Mouse (Mus musculus) layer of hippocampus, postnatal 25 days (tissue): ENCODE measurements around the gene AF067061. TPM values are rescaled to one million over a fixed set of nuclear protein-coding genes. Genes with fewer than 3 reads are reported as not detected.
"Not testable (repeated sequence)": the region's sequence is repeated elsewhere in the genome, so short reads cannot be mapped to it uniquely, and the experiment has no call there.

ENCODE experiments used
- DNase-seq, 2 experiments: peaks; one replicate each; pipeline ENCODE4 v3.0.0; 2022; ENCODE audit warnings: mixed read lengths in 2 of 2, low spot score in 1 of 2; ENCODE audit errors: extremely low spot score in 1 of 2
- total RNA-seq, 2 experiments: library from RNA; stranded (reverse); gene quantifications; 2 replicates each; pipeline ENCODE4 v1.2.3; 2021

The AF067061 gene
- not detected for total RNA-seq

DNA sequence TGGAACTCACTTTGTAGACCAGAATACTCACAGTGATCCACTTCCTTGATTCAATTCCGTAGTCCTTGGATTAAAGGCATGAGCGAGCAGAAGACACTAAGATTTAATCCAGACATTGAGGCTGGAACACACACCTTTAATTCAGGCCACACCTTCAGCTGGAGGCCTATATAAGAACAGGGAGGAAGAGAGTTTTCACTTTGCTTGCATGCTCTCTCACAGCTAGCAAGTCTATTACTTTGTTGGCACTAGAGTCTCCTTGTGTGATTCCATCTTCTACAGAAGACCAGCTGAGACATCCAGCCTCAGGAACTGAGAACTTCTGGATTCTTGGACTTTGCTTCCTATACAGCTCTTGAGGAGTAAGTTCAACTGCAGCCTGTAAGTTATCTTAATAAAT lies at the start of gene AF067061:
TSS of gene AF067061 (plus strand) at position 245 of the 400 bp plus-strand sequence.
- DNase-seq: not testable (repeated sequence)

DNA sequence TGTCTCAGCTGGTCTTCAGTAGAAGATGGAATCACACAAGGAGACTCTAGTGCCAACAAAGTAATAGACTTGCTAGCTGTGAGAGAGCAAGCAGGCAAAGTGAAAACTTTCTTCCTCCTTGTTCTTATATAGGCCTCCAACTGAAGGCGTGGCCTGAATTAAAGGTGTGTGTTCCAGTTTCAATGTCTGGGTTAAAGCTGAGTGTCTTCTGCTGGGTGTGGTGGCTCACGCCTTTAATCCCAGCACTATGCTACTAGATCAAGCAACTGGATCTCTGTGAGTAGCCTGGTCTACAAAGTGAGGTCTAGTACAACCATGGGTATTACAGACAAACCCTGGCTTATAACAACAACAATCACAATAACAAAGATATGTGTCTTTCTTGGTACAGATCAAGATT lies 47.1 kb upstream of the AF067061 start, which contains the start of gene Gm21762:
TSS of gene Gm21762 (minus strand) at position 101 of the 400 bp plus-strand sequence.
- DNase-seq: not testable (repeated sequence)

DNA sequence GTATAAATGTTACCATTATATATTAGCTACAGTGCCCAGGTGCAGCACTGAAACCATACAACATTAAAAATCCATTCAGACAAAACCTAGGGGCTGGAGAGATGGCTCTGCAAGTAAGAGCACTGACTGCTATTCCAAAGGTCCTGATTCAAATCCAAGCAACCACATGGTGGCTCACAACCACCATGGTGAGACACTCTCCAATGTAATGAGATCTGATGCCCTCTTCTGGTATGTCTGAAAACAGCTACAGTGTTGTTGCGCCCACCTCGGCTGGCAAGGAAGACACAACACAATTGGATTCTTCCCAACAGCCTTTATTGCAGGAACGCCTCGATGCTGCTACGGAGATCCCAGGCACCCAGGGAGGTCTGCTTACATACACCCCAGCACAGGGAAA lies 42.0 kb upstream of the AF067061 start:
- DNase-seq: not testable (repeated sequence)

DNA sequence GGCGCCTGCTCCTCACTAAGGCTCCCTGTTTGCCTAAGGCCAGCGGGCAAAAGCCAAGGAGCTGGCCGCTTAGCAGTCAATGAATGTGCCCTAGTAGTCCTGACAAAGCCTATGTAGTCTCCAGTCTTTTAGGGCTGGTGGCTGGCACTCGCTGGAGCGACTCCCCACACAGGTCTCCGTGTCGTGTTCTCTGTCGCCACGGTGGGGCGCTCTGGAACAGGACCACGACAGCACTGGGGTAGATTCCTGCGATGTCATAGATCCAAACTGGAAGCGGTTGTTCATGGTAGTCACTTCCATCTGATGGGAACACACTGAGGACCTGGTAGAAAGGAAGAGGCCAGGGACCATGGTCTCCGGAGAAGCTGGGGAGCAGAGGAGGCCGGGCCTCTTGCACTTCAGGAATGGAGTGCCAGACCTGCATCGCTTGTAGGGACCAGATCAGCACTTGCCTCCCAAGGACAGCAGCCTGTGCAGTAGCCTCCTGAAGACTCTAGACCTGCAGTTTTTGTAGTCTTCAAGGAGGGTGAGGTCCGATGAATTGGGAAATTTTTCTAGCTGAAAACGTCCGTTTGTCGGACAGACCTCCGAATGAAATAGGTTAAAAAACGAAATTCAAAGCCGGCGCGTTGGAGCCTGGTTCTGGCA lies 39.8 kb upstream of the AF067061 start:
- DNase-seq: not testable (repeated sequence)

DNA sequence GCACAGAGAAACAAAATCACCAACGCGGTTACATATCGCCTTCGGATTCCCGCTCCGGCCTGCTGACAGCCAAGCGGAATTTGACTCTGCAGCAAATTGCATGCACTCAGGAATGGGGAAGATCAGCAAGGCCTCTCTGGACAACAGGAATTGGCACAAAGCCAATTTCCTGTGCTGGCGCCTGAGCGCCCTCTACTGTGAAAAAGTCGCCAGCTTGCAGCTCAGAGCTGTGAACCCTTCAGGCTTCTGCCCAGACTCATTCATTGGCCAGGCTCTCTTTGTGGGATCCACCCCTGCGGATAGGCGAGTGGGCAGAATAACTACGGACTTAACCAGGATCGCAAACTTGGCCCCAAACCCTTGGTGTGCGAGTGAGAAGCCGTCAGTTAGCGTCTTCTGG lies 31.1 kb upstream of the AF067061 start:
- DNase-seq: not testable (repeated sequence)

DNA sequence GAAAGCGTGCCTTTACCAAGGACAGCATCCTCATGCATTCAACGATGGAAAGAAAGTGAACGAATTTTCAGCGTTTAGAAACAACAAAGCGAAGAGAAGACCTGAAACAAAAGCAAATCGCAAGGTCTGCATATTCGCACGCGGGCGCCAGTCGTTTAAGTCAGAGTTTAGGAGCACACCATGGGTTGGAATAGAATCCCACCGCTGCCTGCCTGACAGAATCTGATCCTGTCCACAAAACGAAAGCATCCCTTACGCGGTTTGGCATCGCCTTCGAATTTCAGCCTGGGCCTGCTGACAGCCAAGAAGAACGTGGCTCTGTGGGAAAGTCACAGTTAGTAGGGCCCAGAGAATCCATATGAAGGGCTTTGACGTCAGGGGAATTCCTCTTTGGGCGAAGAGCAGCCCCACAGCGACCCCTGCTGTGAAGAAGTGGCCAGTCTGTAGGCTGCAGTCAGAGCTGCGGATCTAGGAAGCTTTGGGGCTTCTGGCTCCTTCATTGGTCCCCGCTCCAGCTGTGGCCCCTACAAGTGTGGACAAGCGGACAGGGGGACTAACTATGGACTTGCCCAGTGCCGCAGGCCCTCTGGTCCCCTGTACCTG lies 30.4 kb upstream of the AF067061 start:
- DNase-seq: not testable (repeated sequence)

DNA sequence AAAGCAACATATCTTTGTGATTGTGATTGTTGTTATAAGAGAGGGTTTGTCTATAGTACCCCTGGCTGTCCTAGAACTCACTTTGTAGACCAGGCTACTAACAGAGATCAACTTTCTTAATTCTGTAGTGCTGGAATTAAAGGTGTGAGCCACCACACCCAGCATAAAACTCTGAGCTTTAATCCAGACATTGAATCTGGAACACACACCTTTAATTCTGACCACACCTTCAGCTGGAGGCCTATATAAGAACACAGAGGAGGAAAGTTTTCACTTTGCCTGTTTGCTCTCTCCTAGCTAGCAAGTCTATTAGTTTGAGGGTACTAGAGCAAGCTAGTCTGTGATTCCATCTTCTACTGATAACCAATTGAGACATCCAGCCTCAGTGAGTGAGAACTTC lies 24.1 kb upstream of the AF067061 start, which contains the start of gene Gm21731:
TSS of gene Gm21731 (plus strand) at position 301 of the 400 bp plus-strand sequence.
- not testable (repeated sequence) for DNase-seq

DNA sequence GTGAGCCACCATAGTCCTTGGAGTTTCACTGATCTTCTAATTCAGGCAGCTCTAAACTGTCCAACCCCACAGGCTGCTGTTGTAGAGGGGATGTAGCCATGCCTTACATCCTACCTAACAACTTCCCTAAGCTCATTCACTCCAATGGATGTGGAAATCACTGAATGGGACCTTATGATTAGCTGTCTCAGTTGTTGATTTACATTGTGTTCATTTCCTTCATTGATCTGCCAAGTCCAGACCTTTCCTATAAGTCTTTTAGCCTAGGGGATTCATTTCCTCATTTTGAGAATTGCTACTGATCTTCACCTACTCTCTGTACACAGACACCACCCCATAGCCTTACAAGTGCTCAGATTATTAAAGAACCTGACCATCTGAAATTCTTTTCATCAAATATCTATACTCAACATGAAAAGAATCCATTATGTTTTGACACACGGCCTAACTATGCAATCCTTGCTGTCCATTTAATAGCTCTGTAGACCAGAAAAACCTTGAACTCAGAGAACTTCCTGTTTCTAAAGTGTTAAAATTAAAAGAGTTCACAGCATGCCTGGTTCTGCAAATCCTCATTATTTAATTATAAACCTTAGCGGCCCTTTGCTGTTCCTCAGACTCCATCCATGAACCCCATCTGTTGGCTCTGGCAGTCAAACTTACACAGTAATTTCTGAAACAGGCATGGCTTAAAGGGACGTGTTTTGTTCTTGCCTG lies 11.5 kb upstream of the AF067061 start:
- DNase-seq: not testable (repeated sequence)

DNA sequence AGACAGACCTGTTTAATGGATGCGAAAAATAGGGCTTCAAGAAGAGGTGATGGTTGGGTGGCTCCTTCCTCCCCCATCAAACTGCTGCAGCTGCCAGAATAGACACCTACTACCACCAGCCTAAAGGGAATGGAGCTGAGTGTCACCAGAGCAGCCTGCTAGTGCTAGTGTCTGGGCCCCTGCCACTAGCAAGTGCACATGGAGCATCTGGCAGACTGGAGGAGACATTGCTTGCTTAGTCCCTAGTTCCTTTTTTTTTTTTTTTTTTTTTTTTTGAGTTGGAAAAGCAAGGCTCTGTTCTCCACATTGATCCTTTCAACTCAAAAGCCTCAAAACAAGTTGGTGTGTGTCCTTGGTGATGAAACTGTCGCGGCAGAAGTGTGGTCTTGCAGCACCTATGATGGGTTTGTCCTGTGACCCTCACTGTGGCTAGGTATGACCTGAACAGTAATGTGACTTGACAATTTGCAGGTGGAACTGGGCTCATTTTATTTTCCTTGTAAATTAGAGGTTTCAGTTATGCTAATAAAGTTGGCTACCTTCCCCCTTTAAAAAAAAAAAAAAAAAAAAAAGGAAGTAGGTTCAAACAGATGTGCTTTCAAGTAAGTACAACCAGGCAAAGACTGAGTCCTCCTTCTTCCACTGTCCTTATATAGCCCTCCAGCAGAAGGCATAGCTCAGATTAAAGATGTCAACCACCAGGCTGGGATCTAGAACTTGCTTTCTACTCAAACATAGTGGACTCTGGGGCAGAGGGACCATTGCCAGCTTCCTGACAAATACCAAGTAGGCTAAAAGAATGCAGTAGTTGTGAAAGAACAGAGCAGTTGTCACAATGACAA lies 3.9 kb upstream of the AF067061 start:
- not testable (repeated sequence) for DNase-seq

DNA sequence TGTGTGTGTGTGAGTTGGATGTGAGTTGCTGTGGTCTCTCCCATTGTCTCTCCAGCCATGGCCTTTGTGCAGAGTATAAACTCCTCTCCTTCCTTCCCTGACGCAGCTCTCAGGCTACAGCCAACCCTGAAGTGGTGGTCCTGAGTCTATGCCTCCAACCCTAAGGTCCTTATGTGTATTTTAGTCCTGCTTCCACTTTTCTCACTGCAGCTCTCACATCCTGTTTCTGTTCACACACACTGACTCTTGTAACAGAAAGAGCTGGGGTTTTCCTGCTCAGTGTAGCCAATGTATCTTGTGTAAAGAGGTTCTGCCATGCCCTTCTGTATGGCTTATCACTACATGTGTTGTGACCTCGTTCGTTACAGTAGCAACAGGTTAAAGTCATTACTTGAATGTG lies 3.2 kb upstream of the AF067061 start:
- not testable (repeated sequence) for DNase-seq

DNA sequence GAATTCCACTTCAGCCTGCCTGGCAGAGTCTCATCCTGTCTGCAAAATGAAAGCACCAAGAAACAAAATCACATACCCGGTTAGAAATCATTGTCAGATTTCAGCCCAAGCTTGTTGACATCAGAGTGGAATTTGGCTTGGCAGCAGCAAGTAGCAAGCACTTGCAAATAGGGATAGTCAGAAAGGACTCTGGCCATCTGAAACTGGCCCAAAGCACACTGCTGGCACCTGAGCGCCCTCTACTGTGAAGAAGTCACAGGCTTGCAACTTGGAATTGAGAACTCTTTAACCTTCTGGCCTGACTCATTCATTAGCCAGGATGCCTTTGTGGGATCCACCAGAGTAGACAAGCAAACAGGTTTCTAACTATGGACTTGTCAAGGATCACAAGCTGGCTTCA lies 14.9 kb downstream of the AF067061 start:
- not testable (repeated sequence) for DNase-seq

DNA sequence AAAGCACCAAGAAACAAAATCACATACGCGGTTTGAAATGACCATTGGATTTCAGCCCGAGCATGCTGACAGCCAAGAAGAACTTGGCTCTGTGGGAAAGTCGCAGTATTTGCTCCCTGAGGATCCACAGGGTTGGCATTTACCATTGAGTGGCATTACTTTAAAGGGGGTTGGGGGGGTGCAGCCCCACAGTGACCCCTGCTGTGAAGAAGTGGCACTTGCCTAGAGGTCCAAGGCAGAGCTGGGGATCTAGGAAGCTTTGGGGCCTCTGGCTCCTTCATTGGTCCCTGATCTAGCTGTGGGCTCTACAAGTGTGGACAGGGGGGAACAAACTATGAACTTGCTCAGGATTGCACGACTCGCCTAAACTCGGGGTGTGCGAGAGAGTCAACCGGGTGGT lies 15.9 kb downstream of the AF067061 start:
- no peak for DNase-seq

DNA sequence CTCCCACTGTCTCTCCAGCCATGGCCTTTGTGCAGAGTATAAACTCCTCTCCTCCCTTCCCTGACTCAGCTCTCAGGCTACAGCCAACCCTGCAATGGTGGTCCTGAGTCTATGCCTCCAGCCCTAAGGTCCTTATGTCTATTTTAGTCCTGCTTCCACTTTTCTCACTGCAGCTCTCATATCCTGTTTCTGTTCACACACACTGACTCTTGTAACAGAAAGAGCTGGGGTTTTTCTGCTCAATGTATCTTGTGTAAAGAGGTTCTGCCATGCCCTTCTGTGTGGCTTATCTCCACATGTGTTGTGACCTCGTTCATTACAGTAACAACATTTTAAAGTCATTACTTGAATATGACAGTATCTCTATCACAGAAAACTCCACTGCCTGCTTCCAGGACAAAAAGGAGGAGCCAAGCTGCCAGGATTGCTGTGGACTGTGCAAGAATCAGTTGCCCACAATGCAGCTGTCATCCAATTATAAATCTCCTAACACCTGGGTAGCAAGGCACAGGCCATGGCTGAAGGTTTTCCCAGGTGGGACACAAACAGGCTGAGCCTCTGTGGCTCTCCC lies 36.5 kb downstream of the AF067061 start:
- no peak for DNase-seq

DNA sequence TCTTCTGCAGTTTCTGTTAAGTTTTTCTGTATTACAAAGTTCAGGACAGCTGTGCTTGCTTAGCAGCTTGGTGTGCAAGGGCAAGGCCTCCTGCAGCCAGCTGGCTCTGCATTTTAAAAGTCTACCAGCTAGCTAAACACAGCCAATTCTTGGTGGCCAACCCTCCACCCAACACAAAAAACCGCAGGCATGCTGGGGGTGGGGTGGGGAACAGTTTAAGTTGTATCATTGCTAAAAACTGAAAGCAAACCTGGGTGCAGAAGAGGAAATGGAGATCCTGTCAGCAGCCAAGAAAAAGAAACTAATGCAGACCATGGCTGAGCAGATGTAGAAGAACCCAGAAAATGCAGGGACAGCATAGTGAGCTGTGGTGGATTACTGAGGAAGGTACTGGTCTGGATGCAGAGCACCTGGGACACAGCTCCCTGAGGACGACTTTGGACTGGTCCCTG lies 37.1 kb downstream of the AF067061 start, which contains the start of gene BC147527:
TSS of gene BC147527 (plus strand) at position 402 of the 452 bp plus-strand sequence.
- no peak for DNase-seq

DNA sequence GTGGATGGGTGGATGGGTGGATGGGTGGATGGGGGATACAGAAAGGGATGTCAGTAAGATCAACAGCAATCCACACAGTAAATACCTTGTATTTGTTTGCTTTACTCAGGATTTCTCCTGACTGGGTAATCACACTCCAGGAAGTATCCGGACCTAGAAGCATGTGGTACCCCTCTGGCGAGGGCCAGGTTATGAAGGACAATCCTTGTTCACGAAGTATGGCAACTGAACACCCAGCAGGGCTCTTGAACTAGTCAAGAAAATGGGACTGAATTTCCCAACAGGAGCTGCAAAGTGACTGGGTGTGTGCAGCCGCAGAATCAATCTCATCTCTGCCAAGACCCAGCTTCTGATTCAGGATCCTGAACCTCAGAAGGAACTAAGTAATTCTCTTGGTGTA lies 37.9 kb downstream of the AF067061 start:
- DNase-seq: no peak

DNA sequence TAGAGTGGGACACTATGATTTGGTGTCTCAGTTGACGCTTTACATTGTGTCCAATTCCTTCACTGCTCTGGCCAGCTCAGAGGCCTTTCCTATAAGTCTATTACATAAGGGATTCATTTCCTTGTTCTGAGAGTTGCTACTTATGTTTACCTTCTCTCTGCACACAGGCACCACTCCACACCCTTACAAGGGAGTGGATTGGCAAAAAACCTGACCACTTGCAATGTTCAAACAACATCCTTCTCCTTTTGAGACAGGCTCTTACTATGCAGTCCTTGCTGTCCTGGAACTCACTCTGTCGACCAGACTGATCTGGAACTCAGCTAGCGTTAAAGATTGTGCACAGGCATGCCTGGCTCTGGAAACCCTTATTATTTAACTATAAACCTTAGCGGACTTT lies 47.8 kb downstream of the AF067061 start:
- DNase-seq: no peak

DNA sequence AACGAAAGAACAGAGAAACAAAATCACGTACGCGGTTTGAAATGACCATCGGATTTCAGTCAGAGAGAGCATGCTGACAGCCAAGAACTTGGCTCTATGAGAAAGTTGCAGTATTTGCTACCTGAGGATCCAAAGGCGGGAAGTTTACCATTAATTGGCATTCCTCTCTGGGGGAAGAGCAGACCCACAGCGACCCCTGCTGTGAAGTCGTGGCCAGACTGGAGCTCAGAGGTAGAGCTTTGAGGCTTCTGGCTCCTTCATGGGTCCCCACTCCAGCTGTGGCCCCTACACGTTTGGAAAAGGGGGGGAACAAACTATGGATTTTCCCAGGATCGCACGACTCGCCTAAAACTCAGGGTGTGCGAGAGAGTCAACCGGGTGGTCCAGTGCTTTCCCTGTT lies 50.7 kb downstream of the AF067061 start:
- DNase-seq: no peak
